Mouse (Mus musculus): ENCODE measurements around the gene Pigo.

GRCm38 (mm10) chr4:43060286-43060685, 34.7 kb upstream of the Pigo start:
- no peak for TF ChIP-seq POLR2A (IDR thresholded peaks at IDR 0.05; ENCODE audit: insufficient read length, low read depth)
- TF ChIP-seq MAX (IDR thresholded peaks at IDR 0.05; ENCODE audit: low read depth): no peak
- TF ChIP-seq POLR2AphosphoS2 (IDR thresholded peaks at IDR 0.05; ENCODE audit: insufficient read length, low read depth): no peak
- no peak for TF ChIP-seq USF1 (IDR thresholded peaks at IDR 0.05; ENCODE audit: low read depth)
- no peak for TF ChIP-seq CEBPB (IDR thresholded peaks at IDR 0.05; ENCODE audit: insufficient read depth, poor library complexity, severe bottlenecking)
- TF ChIP-seq MYOD1 (IDR thresholded peaks at IDR 0.05; ENCODE audit: control insufficient read depth in 1 of 3, insufficient read length in 2 of 3, low read depth in 2 of 3): no peak
